Mouse (Mus musculus) hematopoietic stem cell, adult 5-6 weeks (primary cell): ENCODE measurements around the gene Ccdc110. TPM values are rescaled to one million over a fixed set of nuclear protein-coding genes. Genes with fewer than 3 reads are reported as not detected.

Source experiments
- ATAC-seq, 2 experiments: fragments of 125-278 bp in 1 of 2; replicated peaks in 1 of 2; 2 replicates each; pipeline ENCODE4 v1.8.0; 2016 to 2017; ENCODE audit warnings: inconsistent platforms in 2 of 2, mild to moderate bottlenecking in 2 of 2, moderate number of reproducible peaks in 2 of 2, low read depth in 1 of 2, moderate TSS enrichment in 1 of 2; ENCODE audit not compliant: low FRiP score in 2 of 2, poor library complexity in 2 of 2, severe bottlenecking in 2 of 2, insufficient read depth in 1 of 2, low TSS enrichment in 1 of 2
- total RNA-seq: library from RNA; stranded (forward); fragments of 172-1452, 232-1000 nt; gene quantifications from 2 replicates; pipeline ENCODE4 v1.2.3, GENCODE M21; 2017

Gene Ccdc110
- not detected in 2 replicates for total RNA-seq

GRCm38 (mm10) chr8:45934582-45935014, at the start of gene Ccdc110:
TSS of gene Ccdc110 (plus strand) at chr8:45934619.
- peak; percentile 92 to 98 for ATAC-seq

GRCm38 (mm10) chr8:45885202-45885685, 49.2 kb upstream of the Ccdc110 start, which contains the start of gene Pdlim3:
TSS of gene Pdlim3 (plus strand) at chr8:45885461.
- no peak for ATAC-seq

GRCm38 (mm10) chr8:45885775-45886174, 48.6 kb upstream of the Ccdc110 start:
- ATAC-seq = no peak

GRCm38 (mm10) chr8:45889737-45890136, 44.7 kb upstream of the Ccdc110 start:
- peak; percentile 79 to 85 for ATAC-seq

- no peak for ATAC-seq
Observed at GRCm38 (mm10) chr8:45896590-45896989, 37.8 kb upstream of the Ccdc110 start.

GRCm38 (mm10) chr8:45899783-45900182, 34.6 kb upstream of the Ccdc110 start:
- ATAC-seq = peak; percentile 90 to 98

GRCm38 (mm10) chr8:45901626-45902025, 32.8 kb upstream of the Ccdc110 start:
- ATAC-seq = no peak

- ATAC-seq = no peak
Observed at GRCm38 (mm10) chr8:45903659-45904058, 30.8 kb upstream of the Ccdc110 start.

- no peak for ATAC-seq
Observed at GRCm38 (mm10) chr8:45905591-45906250, 28.7 kb upstream of the Ccdc110 start.

- no peak for ATAC-seq
Observed at GRCm38 (mm10) chr8:45906251-45906619, 28.2 kb upstream of the Ccdc110 start.

GRCm38 (mm10) chr8:45913707-45914106, 20.7 kb upstream of the Ccdc110 start:
- no peak for ATAC-seq

GRCm38 (mm10) chr8:45916496-45916895, 17.9 kb upstream of the Ccdc110 start:
- no peak for ATAC-seq

- no peak for ATAC-seq
Observed at GRCm38 (mm10) chr8:45917040-45917679, 17.3 kb upstream of the Ccdc110 start.

- no peak for ATAC-seq
Observed at GRCm38 (mm10) chr8:45918891-45919290, 15.5 kb upstream of the Ccdc110 start.

GRCm38 (mm10) chr8:45920392-45920791, 14.0 kb upstream of the Ccdc110 start:
- ATAC-seq = no peak

GRCm38 (mm10) chr8:45922116-45922515, 12.3 kb upstream of the Ccdc110 start:
- ATAC-seq = no peak

GRCm38 (mm10) chr8:45936986-45937385, 2.6 kb downstream of the Ccdc110 start:
- no peak for ATAC-seq

- ATAC-seq = no peak
Observed at GRCm38 (mm10) chr8:45946283-45946682, 11.9 kb downstream of the Ccdc110 start.

GRCm38 (mm10) chr8:45950622-45951021, 16.2 kb downstream of the Ccdc110 start:
- no peak for ATAC-seq
